Mouse (Mus musculus): ENCODE data around the gene Ces4a. TPM values are rescaled to one million over a fixed set of nuclear protein-coding genes. Genes with fewer than 3 reads are reported as not detected.

The Ces4a gene
- polyA plus RNA-seq, 1 experiment from 2014 or later: not detected

DNA sequence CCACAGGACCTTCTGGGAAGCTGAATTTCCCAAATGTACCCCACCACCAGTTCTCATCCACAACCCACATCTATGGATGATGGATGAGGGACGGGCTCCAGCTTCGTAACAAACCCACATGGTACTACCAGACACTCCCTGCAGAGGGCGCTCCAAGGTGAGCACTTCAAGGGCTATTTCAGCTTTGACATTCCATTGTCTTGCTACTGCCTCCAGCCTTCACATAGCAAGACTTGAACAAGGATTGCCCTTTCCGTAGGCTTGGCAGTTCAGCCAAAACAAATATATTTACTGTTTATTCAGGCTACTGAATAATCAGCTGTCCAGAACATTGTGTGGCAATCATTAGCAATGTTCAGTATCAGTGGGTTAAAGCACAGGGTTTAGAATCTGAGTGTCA, 6.8 kb downstream of the Ces4a start:
- no peaks in the 10 kb centered on the region for H3K4me1 ChIP-seq (replicated peaks; ENCODE audit: control insufficient read depth, insufficient read depth, low read length)
- ATAC-seq (ENCODE audit: low FRiP score): no peak
- no peak for DNase-seq (ENCODE audit: low spot score)
- H3K27me3 ChIP-seq (ENCODE audit: control insufficient read depth, insufficient read depth, low read length): no peaks in the 10 kb centered on the region
- H3K9me3 ChIP-seq (ENCODE audit: control insufficient read depth, low read length): no peaks in the 10 kb centered on the region
- H3K9ac ChIP-seq: no peak overlapping the region
- no peak overlapping the region for H3K4me2 ChIP-seq (replicated peaks)
- 30% methylated on average over 4 of the region's 4 CpGs for whole genome bisulfite sequencing
- no peak overlapping the region for H3K27ac ChIP-seq
- no peak overlapping the region for H3K4me3 ChIP-seq (replicated peaks; ENCODE audit: low read length)
- H3K36me3 ChIP-seq (replicated peaks; ENCODE audit: control insufficient read depth, insufficient read depth): no peaks in the 10 kb centered on the region

DNA sequence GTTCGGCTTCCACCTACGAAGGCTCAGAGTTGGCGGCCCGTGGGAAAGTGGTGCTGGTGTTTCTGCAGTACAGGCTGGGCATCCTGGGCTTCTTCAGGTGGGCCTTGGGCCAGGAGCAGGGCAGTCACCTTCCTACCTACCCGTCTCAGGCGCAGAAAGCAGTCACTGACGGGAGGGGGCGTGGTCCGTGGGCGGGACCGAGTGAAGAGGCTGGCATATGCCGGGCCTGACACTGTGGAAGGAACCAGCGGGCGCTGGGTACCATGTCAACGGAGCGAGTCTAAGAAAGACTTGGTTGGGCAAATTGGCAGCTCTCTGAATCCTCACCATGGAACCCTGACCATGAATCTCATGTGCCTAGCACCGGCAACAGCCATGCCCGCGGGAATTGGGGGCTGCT, 10.8 kb downstream of the Ces4a start:
- no peak for ATAC-seq (ENCODE audit: low FRiP score)
- DNase-seq (ENCODE audit: low spot score): no peak
- 41% methylated on average over 19 of the region's 19 CpGs for WGBS
- H3K4me1 ChIP-seq (replicated peaks; ENCODE audit: control insufficient read depth, insufficient read depth, low read length): no peaks in the 10 kb centered on the region
- H3K36me3 ChIP-seq (replicated peaks; ENCODE audit: control insufficient read depth, insufficient read depth): no peaks in the 10 kb centered on the region
- no peaks in the 10 kb centered on the region for H3K27me3 ChIP-seq (ENCODE audit: control insufficient read depth, insufficient read depth, low read length)
- H3K9me3 ChIP-seq (ENCODE audit: control insufficient read depth, low read length): no peaks in the 10 kb centered on the region
- no peak overlapping the region for H3K27ac ChIP-seq
- H3K4me3 ChIP-seq (replicated peaks; ENCODE audit: low read length): no peak overlapping the region
- H3K9ac ChIP-seq: no peak overlapping the region
- no peak overlapping the region for H3K4me2 ChIP-seq (replicated peaks)

DNA sequence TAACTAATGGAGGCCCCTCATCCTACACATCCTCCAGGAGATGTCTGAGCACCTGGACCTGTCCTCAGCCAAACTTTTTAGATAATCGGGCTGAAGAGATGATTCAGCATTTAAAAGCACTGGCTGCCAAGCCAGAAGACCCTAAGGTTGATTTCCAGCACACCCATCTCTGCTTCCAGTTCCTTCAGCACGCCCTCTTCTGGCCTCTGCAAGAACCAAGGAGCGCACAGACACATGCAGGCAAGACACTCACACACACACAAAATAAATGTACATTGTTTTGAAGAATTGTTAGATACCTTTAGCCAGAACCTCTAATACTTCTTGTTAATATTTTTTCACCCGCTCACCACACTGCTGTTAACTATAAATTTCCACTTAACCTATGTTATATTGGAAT, 20.1 kb downstream of the Ces4a start:
- Histone ChIP-seq H3K9ac (no peak overlapping the region), H3K36me3 (replicated peaks; ENCODE audit: control insufficient read depth, insufficient read depth) (no peaks in the 10 kb centered on the region), H3K4me3 (replicated peaks; ENCODE audit: low read length) (no peak overlapping the region), H3K27me3 (ENCODE audit: control insufficient read depth, insufficient read depth, low read length) (peaks cover 7% of the 10 kb centered on the region; the same call in 1 of the 2 replicates), H3K4me1 (replicated peaks; ENCODE audit: control insufficient read depth, insufficient read depth, low read length) (peaks cover 13% of the 10 kb centered on the region), H3K27ac (no peak overlapping the region), H3K4me2 (replicated peaks) (no peak overlapping the region), H3K9me3 (ENCODE audit: control insufficient read depth, low read length) (no peaks in the 10 kb centered on the region)
- ATAC-seq (ENCODE audit: low FRiP score) (no peak), DNase-seq (ENCODE audit: low spot score) (no peak)
- WGBS: 66% methylated on average over 4 of the region's 4 CpGs

DNA sequence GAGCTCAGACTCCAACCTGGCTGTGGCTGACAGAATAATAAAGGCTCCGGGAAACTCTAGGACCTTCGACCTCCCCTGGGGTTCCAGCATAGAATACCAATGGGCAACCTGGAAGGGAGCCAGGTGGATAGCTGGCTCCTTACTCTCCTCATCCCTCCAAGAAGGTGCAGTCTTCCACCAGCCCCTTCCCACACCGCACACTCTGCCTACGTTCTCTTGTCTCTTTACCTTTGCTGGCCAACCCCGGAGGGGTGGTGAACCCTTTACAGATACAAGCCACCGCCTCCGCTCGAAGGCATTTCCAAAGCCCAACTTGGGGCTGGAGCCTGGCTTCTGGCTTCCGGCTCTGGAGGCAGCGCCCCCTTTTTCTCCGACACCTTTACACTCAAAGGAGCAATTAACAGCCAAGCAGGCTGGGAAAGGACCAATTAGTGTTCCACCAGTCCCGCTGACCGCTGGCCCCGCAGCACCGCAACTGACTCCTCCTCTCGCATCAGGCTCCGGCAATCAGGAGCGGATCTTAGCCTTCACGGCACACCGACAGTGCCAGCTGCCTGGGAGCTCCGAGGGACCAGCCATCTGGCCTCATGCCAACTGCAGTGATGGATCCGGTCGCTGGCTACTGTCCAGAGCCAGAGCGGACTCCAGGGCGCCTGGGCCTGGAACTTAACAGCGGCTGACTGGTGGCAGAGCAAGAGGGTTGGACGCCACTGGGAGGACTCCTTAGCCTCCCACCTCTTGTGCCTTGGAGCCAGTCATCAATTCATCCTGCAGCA, 21.2 kb downstream of the Ces4a start:
- peak overlapping the region; percentile 26 for H3K4me3 ChIP-seq (replicated peaks; ENCODE audit: low read length)
- peak overlapping the region; percentile 16; the same call in 1 of the 2 replicates for H3K9ac ChIP-seq
- H3K4me1 ChIP-seq (replicated peaks; ENCODE audit: control insufficient read depth, insufficient read depth, low read length): peaks cover 13% of the 10 kb centered on the region
- WGBS: 2% methylated on average over 27 of the region's 27 CpGs
- ATAC-seq (ENCODE audit: low FRiP score) (peak; percentile 92), DNase-seq (ENCODE audit: low spot score) (peak; percentile 84)
- no peaks in the 10 kb centered on the region for H3K9me3 ChIP-seq (ENCODE audit: control insufficient read depth, low read length)
- peaks cover 7% of the 10 kb centered on the region; the same call in 1 of the 2 replicates for H3K27me3 ChIP-seq (ENCODE audit: control insufficient read depth, insufficient read depth, low read length)
- H3K27ac ChIP-seq: peak overlapping the region; percentile 61; the same call in 1 of the 2 replicates
- no peaks in the 10 kb centered on the region for H3K36me3 ChIP-seq (replicated peaks; ENCODE audit: control insufficient read depth, insufficient read depth)
- peak overlapping the region; percentile 59 for H3K4me2 ChIP-seq (replicated peaks)

DNA sequence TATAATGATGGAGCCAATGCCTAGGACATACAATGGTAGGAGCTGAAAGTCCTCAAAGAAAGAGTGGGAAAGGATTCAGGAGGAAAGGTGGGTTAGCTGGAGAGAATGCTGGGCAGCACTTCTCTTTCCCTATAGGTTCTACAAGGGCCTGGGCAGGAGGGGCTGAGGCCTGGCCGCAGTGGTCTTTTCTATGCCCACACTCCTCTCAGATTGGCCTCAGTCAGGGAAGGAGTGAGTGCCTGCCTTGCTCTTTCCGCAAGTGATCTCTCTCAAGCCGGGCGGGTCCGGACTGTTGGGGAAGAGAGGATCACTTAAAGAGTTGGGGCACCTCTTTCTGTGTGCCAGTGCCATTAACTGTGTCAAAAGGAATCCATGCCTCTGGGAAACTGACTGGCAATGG, 22.7 kb downstream of the Ces4a start:
- DNase-seq (ENCODE audit: low spot score) (no peak), ATAC-seq (ENCODE audit: low FRiP score) (no peak)
- Histone ChIP-seq H3K9ac (no peak overlapping the region), H3K4me2 (replicated peaks) (no peak overlapping the region), H3K27ac (no peak overlapping the region), H3K4me1 (replicated peaks; ENCODE audit: control insufficient read depth, insufficient read depth, low read length) (peaks cover 13% of the 10 kb centered on the region), H3K9me3 (ENCODE audit: control insufficient read depth, low read length) (no peaks in the 10 kb centered on the region), H3K4me3 (replicated peaks; ENCODE audit: low read length) (no peak overlapping the region), H3K36me3 (replicated peaks; ENCODE audit: control insufficient read depth, insufficient read depth) (no peaks in the 10 kb centered on the region), H3K27me3 (ENCODE audit: control insufficient read depth, insufficient read depth, low read length) (peaks cover 7% of the 10 kb centered on the region; the same call in 1 of the 2 replicates)
- 92% methylated on average over 5 of the region's 5 CpGs for WGBS

DNA sequence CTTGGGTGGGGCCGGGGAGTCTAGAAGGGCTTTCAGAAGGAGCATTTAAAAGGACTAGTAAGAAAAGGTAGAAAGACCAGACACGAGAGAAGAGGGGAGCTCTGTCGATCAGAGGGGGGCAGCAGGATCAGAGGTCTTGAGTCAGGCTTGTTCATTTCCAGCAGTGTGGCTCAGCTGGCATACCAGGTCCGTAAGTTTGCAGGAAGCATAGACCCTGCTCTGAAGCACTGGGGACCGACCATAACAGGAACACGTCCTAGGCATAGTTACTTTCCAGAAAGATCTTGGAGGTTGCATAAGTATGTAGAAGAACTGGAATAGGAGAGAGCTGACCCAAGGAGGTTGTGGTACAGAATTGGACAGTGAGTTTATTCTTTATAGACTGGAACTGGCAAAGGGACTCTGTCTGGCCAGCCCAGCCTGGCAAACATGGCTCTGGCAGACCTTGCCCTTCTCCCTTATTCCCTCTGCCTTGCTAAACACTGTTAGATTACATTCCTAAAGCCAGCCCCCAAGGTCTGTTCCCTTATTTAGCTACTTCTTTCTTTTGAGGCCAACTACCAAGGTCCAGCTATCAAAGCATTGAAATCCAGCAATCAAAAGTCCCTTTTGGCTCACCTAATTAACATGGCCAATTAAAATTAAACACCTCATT, 23.6 kb downstream of the Ces4a start:
- DNase-seq (ENCODE audit: low spot score): no peak
- Histone ChIP-seq H3K36me3 (replicated peaks; ENCODE audit: control insufficient read depth, insufficient read depth) (no peaks in the 10 kb centered on the region), H3K4me3 (replicated peaks; ENCODE audit: low read length) (no peak overlapping the region), H3K4me1 (replicated peaks; ENCODE audit: control insufficient read depth, insufficient read depth, low read length) (peaks cover 13% of the 10 kb centered on the region), H3K27ac (no peak overlapping the region), H3K9me3 (ENCODE audit: control insufficient read depth, low read length) (no peaks in the 10 kb centered on the region), H3K9ac (no peak overlapping the region), H3K4me2 (replicated peaks) (no peak overlapping the region), H3K27me3 (ENCODE audit: control insufficient read depth, insufficient read depth, low read length) (peaks cover 7% of the 10 kb centered on the region; the same call in 1 of the 2 replicates)
- ATAC-seq (ENCODE audit: low FRiP score): no peak
- WGBS: 86% methylated on average over 6 of the region's 6 CpGs

DNA sequence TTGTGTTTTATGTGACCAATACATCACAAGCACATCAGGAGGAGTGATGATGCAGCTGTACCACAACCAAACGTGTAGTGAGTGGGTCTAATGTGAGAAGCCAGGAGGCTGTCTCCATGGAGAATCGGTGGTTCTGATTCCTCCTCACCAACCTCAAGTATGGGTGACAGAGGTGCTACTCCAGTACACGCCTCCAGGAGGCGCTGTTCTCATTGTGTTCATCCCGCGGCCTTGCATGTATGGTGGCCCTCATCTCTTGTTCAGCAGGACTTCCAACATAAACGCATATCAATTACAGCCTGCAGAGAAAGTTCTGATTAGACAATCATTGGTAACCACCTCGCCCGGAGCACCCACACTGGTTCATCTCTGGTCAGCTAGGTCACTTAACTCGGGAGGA, 26.0 kb downstream of the Ces4a start:
- Histone ChIP-seq H3K9ac (no peak overlapping the region), H3K4me1 (replicated peaks; ENCODE audit: control insufficient read depth, insufficient read depth, low read length) (peaks cover 8% of the 10 kb centered on the region), H3K27me3 (ENCODE audit: control insufficient read depth, insufficient read depth, low read length) (peaks cover 7% of the 10 kb centered on the region; the same call in 1 of the 2 replicates), H3K4me3 (replicated peaks; ENCODE audit: low read length) (no peak overlapping the region), H3K4me2 (replicated peaks) (no peak overlapping the region), H3K36me3 (replicated peaks; ENCODE audit: control insufficient read depth, insufficient read depth) (no peaks in the 10 kb centered on the region), H3K27ac (no peak overlapping the region), H3K9me3 (ENCODE audit: control insufficient read depth, low read length) (no peaks in the 10 kb centered on the region)
- ATAC-seq (ENCODE audit: low FRiP score): no peak
- WGBS: 54% methylated on average over 10 of the region's 10 CpGs
- no peak for DNase-seq (ENCODE audit: low spot score)

DNA sequence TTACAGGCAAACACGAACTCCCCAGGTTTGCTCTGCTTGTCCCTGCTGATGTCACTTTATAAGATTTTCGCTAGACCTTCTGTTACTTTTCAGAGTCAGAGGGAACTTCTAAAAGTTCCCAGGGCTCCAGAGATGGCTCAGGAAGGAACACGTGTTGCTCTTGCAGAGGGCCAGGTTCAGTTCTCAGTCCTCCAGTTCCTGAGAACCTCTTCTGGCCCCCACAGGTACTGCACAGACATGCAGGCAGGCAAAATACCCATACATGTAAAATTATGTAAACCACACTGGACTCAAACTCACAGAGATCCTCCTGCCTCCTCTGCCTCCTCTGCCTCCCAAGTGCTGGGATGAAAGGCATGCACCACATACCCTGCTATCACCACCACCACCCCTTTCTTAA, 26.5 kb downstream of the Ces4a start:
- Histone ChIP-seq H3K4me3 (replicated peaks; ENCODE audit: low read length) (no peak overlapping the region), H3K36me3 (replicated peaks; ENCODE audit: control insufficient read depth, insufficient read depth) (no peaks in the 10 kb centered on the region), H3K4me1 (replicated peaks; ENCODE audit: control insufficient read depth, insufficient read depth, low read length) (peaks cover 3% of the 10 kb centered on the region; the same call in 1 of the 2 replicates), H3K27me3 (ENCODE audit: control insufficient read depth, insufficient read depth, low read length) (peaks cover 7% of the 10 kb centered on the region; the same call in 1 of the 2 replicates), H3K9me3 (ENCODE audit: control insufficient read depth, low read length) (no peaks in the 10 kb centered on the region), H3K27ac (no peak overlapping the region), H3K9ac (no peak overlapping the region), H3K4me2 (replicated peaks) (no peak overlapping the region)
- DNase-seq (ENCODE audit: low spot score): no peak
- no peak for ATAC-seq (ENCODE audit: low FRiP score)
- 80% methylated on average over 3 of the region's 3 CpGs for WGBS

DNA sequence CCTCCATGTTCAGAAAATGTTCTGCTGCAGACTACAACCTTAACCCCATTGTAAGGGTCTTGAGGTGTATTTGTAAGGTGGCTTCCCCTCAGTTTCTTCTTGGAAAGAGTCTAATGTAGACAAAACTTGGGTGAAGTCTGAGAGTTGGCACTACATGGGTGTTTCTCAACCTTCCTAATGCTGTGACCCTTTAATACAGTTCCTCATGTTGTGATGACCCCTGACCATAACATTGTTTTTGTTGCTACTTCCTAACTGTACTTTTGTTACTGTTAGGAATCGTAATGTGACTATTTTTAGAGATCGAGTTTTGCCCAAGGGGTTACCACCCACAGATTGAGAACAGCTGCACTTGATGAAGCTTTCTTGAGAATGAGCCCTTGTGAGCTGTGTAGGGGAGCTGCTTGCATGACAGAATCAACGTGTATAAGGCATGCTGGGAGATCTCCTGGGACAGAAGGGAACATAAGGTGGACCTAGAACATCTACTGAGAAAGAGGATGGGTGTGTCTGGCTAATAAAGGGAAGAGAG, 29.6 kb downstream of the Ces4a start:
- Histone ChIP-seq H3K9me3 (ENCODE audit: control insufficient read depth, low read length) (no peaks in the 10 kb centered on the region), H3K36me3 (replicated peaks; ENCODE audit: control insufficient read depth, insufficient read depth) (no peaks in the 10 kb centered on the region), H3K27me3 (ENCODE audit: control insufficient read depth, insufficient read depth, low read length) (no peaks in the 10 kb centered on the region), H3K4me3 (replicated peaks; ENCODE audit: low read length) (no peak overlapping the region), H3K9ac (no peak overlapping the region), H3K4me2 (replicated peaks) (no peak overlapping the region), H3K4me1 (replicated peaks; ENCODE audit: control insufficient read depth, insufficient read depth, low read length) (no peaks in the 10 kb centered on the region), H3K27ac (no peak overlapping the region)
- 68% methylated on average over 3 of the region's 3 CpGs for WGBS
- ATAC-seq (ENCODE audit: low FRiP score) (no peak), DNase-seq (ENCODE audit: low spot score) (no peak)
